Mouse (Mus musculus): ENCODE measurements around the gene Nrp2. TPM values are rescaled to one million over a fixed set of nuclear protein-coding genes. Genes with fewer than 3 reads are reported as not detected.
A peak's percentile ranks its signal among the peaks of the same experiment; 100 is the strongest.

The Nrp2 gene
- polyA plus RNA-seq, 1 experiment = 17.1 TPM

DNA sequence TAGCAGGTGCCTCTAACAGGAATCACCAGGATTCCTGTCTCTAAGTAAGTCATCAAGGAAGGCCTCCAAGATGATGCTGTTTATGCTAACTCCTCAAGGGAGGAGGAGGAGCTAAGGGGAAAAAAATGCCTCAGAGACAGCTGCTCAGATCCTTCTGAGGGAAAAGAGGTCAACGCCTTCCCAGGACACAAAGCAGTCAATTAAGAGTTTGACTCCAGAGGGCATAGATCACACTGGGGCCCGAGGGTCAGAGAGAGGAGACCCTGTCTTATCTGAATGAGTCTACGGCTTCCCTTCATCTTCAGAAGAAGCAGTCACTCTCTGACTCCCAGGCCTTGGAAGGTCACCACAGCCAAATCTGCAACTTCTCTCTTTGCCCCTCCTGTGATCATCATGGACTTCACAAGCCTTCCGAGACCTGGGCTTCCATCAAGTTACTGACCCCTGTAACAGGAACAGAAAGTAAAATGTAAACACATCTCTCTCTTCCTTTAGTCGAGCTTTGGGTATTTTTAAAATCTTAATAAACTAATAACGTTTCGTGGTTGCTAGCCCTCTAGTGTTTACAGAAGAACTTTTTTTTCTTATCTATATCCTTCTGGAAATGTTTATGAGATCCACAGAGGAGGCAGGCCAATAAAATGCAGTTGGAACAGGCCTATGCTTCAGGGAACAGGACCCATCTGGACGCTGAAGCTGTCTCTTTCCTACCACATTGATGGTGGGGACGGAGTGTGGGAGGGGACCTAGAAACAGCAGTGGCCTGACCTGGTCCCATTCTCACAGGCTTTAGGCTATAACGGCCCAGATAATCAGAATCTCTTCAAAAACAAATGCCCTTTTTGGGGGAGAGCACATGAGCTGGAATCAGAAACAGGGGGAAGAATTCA lies 118.7 kb downstream of the Nrp2 start:
- H3K27ac ChIP-seq (ENCODE audit: insufficient read depth, low read depth, low read length) = 0 out of 2 replicates have a peak overlapping the region, but pooled peaks have one; percentile 67
- WGBS = 53% methylated on average over 10 of the region's 10 CpGs
- H3K4me3 ChIP-seq (ENCODE audit: insufficient read depth, low read depth, low read length) = no peak overlapping the region
- no peaks in the 10 kb centered on the region for H3K27me3 ChIP-seq (replicated peaks; ENCODE audit: control insufficient read depth, insufficient read depth, low read length)
- peak; percentile 46 for DNase-seq
- TF ChIP-seq CTCF (conservative IDR thresholded peaks at IDR 0.05; ENCODE audit: insufficient read depth, insufficient read length, low read depth, low read length) = no peak
- no peak for TF ChIP-seq POLR2A (IDR thresholded peaks at IDR 0.05; ENCODE audit: low read depth, low read length)
- no peaks in the 10 kb centered on the region for H3K36me3 ChIP-seq (ENCODE audit: control insufficient read depth, insufficient read depth, low read length)
- peaks cover 19% of the 10 kb centered on the region for H3K4me1 ChIP-seq (ENCODE audit: control insufficient read depth, insufficient read depth, low read length)

DNA sequence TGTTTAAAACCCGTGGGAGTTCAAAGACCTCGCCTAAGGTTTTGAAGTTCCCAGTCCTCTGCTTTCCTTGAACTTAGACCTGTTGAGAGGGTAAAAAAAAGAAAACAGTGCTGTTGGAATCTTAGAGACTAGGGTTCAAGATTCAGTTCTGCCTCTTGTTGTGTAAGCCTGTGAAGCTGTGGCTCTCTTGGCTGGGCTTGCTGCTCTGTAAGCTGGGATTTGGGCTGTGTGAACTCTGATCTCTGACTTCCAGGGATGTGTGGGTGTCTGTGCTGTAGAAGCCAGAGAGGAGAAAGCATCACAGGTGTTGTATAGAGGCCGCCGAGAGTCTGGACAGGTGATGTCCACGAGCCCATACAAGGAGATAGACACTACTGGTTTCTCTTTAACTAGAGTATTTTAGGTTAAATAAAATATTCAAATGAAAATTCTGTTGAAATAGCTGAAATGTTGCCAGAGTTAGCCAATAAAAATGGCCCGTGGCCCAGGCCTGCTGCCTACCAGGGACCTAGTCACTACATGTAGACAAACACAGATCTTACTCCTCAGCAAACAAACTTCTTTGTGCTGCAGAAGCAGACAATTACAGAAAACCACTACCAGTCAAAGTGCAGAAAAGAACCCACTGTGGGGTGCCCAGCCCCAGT lies 120.6 kb downstream of the Nrp2 start:
- WGBS = 47% methylated on average over 6 of the region's 6 CpGs
- TF ChIP-seq POLR2A (IDR thresholded peaks at IDR 0.05; ENCODE audit: low read depth, low read length) = no peak
- TF ChIP-seq CTCF (conservative IDR thresholded peaks at IDR 0.05; ENCODE audit: insufficient read depth, insufficient read length, low read depth, low read length) = no peak
- peak; percentile 79 for DNase-seq
- peaks cover 27% of the 10 kb centered on the region for H3K4me1 ChIP-seq (ENCODE audit: control insufficient read depth, insufficient read depth, low read length)
- H3K27ac ChIP-seq (ENCODE audit: insufficient read depth, low read depth, low read length) = peak overlapping the region; percentile 50; the same call in 1 of the 2 replicates
- no peaks in the 10 kb centered on the region for H3K27me3 ChIP-seq (replicated peaks; ENCODE audit: control insufficient read depth, insufficient read depth, low read length)
- no peak overlapping the region for H3K4me3 ChIP-seq (ENCODE audit: insufficient read depth, low read depth, low read length)
- H3K36me3 ChIP-seq (ENCODE audit: control insufficient read depth, insufficient read depth, low read length) = no peaks in the 10 kb centered on the region

DNA sequence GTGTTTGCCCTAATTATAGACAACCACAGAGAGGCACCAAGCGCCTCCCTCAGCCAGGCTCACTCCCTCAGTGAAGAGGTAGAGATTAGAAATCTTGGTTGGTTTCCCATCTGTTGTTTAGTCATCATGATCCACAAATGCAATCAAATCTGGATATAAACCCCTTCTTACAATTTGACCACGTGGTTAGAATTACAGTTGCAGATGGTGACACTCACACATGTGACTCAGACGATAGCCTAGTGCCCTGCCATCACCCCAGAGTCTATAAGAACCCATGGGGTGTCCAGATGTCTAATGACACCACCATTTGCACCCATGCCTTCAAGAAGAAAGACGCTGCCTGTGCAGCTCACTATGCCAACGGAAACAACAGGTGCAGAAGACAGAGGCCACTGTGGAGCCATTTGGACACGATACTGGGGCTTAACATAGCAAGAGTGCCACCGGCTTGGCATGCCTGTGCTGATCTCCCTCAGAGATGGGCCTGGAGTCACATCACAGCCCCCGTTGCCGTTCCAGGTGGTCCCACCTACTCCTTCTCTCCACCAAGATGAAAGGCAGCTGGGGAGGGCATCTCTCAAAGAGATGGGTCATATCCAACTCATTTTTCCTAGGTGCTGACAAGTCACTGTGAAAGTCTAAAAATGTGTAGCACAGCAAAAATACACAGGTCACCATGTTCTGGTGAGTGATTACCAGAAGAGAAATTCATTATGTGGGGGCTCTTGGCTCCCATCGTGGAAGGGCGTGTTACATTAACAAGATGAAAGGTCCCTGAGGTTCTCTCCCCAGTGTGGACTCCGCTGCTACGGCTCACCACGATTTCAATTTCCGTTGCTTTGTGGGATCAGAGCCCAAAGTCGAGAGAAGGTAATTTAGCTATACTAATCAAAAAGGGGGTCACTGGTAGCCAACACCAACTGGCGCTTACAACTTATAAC lies 123.0 kb downstream of the Nrp2 start:
- DNase-seq = peak; percentile 77
- Histone ChIP-seq H3K4me1 (ENCODE audit: control insufficient read depth, insufficient read depth, low read length) (peaks cover 27% of the 10 kb centered on the region), H3K27ac (ENCODE audit: insufficient read depth, low read depth, low read length) (peak overlapping the region; percentile 73), H3K4me3 (ENCODE audit: insufficient read depth, low read depth, low read length) (no peak overlapping the region), H3K36me3 (ENCODE audit: control insufficient read depth, insufficient read depth, low read length) (no peaks in the 10 kb centered on the region), H3K27me3 (replicated peaks; ENCODE audit: control insufficient read depth, insufficient read depth, low read length) (no peaks in the 10 kb centered on the region)
- TF ChIP-seq CTCF (conservative IDR thresholded peaks at IDR 0.05; ENCODE audit: insufficient read depth, insufficient read length, low read depth, low read length) = no peak
- WGBS = 75% methylated on average over 17 of the region's 17 CpGs

DNA sequence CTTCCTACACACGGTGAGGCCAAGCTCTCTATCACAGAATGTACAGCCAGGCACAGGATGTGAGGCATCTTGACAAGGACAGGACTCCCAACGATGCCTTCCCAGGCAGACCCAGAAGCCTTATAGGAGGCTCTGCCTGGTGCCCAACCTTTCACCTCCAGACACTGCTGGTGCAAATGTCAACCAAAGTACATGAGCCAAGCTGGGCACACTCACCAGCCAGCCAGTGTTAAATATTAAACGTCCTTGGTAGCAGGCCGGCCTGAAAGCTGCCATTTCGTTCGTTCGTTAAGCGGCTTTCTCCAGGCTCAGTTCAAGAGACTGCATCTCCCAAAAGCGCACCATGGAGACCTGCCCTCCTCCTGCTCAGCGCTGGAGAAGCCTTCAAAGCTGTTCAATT lies 124.2 kb downstream of the Nrp2 start:
- no peaks in the 10 kb centered on the region for H3K27me3 ChIP-seq (replicated peaks; ENCODE audit: control insufficient read depth, insufficient read depth, low read length)
- no peak overlapping the region for H3K4me3 ChIP-seq (ENCODE audit: insufficient read depth, low read depth, low read length)
- H3K36me3 ChIP-seq (ENCODE audit: control insufficient read depth, insufficient read depth, low read length) = no peaks in the 10 kb centered on the region
- 32% methylated on average over 10 of the region's 10 CpGs for WGBS
- H3K4me1 ChIP-seq (ENCODE audit: control insufficient read depth, insufficient read depth, low read length) = peaks cover 27% of the 10 kb centered on the region
- TF ChIP-seq POLR2A (IDR thresholded peaks at IDR 0.05; ENCODE audit: low read depth, low read length) = no peak
- TF ChIP-seq CTCF (conservative IDR thresholded peaks at IDR 0.05; ENCODE audit: insufficient read depth, insufficient read length, low read depth, low read length) = no peak
- DNase-seq = peak; percentile 93
- peak overlapping the region; percentile 84 for H3K27ac ChIP-seq (ENCODE audit: insufficient read depth, low read depth, low read length)

DNA sequence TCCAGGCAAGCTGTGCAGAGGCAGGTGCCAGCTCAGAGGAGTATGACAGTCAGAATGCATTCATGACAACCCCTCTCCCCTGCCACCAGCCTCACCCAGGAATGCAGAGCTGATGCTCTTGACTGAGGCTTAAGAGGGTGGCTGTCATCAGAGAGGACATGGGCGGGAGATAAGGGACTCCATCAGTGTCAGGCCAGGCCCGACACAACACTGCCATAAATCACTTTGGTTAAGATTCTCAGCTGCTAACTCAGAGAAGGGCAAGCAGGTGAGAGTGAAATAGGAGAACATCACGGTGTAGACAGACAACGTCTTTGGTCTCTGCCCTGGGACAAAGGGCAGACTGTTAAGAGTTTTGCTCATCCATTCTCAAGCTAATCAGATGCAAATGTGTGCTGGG lies 125.1 kb downstream of the Nrp2 start:
- WGBS = 50% methylated on average over 4 of the region's 4 CpGs
- no peak for TF ChIP-seq POLR2A (IDR thresholded peaks at IDR 0.05; ENCODE audit: low read depth, low read length)
- Histone ChIP-seq H3K4me3 (ENCODE audit: insufficient read depth, low read depth, low read length) (no peak overlapping the region), H3K36me3 (ENCODE audit: control insufficient read depth, insufficient read depth, low read length) (no peaks in the 10 kb centered on the region), H3K27ac (ENCODE audit: insufficient read depth, low read depth, low read length) (peak overlapping the region; percentile 84), H3K27me3 (replicated peaks; ENCODE audit: control insufficient read depth, insufficient read depth, low read length) (no peaks in the 10 kb centered on the region), H3K4me1 (ENCODE audit: control insufficient read depth, insufficient read depth, low read length) (peaks cover 20% of the 10 kb centered on the region)
- DNase-seq = peak; percentile 84

DNA sequence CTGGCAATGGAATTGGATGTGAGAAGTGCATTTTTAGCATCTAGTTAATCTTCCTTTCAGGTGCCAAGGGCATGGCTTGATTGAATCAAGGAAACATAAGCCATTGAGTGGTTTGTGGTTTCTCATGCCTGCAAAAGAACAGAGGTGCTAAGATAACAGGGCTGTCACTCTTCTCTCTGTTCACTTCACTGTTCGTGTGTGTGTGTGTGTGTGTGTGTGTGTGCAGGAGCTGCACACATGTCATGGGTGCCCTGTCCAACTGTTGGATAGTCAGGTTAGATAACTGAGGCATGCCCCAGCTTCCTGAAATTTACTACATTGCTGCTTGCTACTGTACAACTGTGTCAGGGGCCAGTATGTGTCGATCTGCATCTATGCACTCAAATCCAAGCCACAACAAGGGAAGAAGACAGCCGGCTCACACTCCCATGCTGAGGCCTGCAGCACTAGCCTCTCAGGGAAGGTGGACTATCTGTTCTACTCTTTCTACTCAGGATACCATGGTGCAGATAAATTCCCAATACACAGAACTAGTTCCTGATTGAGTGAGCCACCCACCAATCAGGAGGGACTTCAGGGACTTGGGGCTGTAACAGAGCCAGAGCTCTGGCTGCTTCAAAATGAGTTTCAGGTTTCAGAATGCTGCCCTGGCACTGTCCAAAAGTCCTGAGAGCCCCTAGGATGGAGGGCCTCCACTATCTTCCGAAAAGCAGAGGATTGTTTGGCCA lies 126.8 kb downstream of the Nrp2 start:
- Histone ChIP-seq H3K4me3 (ENCODE audit: insufficient read depth, low read depth, low read length) (no peak overlapping the region), H3K36me3 (ENCODE audit: control insufficient read depth, insufficient read depth, low read length) (no peaks in the 10 kb centered on the region), H3K27me3 (replicated peaks; ENCODE audit: control insufficient read depth, insufficient read depth, low read length) (no peaks in the 10 kb centered on the region), H3K4me1 (ENCODE audit: control insufficient read depth, insufficient read depth, low read length) (peaks cover 21% of the 10 kb centered on the region), H3K27ac (ENCODE audit: insufficient read depth, low read depth, low read length) (no peak overlapping the region)
- TF ChIP-seq CTCF (conservative IDR thresholded peaks at IDR 0.05; ENCODE audit: insufficient read depth, insufficient read length, low read depth, low read length) (no peak), POLR2A (IDR thresholded peaks at IDR 0.05; ENCODE audit: low read depth, low read length) (no peak)
- no peak for DNase-seq
- 83% methylated on average over 4 of the region's 4 CpGs for WGBS

Data from kidney, adult 2 months (tissue).